Mouse (Mus musculus) thymus, adult 18-20 months (tissue): ENCODE data around the gene Dynlt1a.
A peak's percentile ranks its signal among the peaks of the same experiment; 100 is the strongest.
"Not testable (repeated sequence)": the region's sequence is repeated elsewhere in the genome, so short reads cannot be mapped to it uniquely, and the experiment has no call there.

ENCODE experiments used
- DNase-seq, 2 experiments: peaks; one replicate each; pipeline ENCODE4 v3.0.0; 2022; ENCODE audit warnings: mixed read lengths in 2 of 2

The Dynlt1a gene

DNA sequence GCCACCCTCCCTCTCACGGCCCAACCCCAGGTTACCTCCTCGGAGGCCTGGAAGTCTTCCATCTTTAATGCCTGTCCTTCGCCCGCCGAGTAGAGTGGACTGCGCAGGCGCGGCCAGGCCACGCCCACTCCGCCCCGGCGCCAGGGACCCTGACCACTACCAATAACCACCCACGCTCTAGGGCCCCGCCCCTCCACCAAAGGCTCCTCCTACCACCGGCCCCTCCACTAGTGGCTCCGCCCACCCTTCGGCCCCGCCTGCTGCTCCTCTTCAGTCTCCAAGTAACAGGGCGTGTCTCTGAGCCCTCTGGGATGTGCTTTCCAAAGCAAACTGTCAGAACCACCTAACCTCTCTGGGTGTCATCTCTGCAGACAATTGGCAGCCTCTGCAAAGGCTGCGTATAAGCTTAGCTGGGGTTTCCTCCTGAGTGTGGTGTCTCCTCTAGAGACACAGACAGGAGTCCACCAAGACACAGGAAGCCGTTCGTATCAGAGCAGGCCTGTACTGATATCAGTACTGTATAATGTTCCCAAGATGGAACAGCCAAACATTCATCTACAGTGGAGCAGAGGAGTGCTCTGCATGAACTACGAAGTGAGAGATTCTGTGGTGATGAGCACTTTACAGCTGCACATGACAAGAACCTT, at the start of gene Dynlt1a:
Gene Dynlt1a, minus strand, starts transcription at position 162 of the 647 bp plus-strand sequence.
- DNase-seq = peak; percentile 95 to 97

DNA sequence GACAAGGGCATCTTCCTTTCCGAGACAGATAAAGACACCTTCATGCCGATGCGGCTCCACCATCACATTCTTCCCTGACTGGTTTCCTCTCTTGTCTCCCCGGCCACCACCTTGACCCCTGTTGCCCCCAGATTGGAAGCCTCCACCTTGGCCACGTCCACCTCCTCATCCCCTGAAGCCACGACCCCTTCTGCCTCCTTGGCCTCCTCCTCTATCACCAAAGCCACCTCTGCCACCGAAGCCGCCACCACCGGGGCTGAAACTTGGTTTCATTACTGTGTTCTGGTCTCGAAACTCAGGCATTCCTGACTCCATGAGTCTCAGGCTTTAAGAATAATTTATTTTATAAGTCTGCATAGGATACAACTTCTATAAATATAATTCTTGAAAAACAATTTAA, 38.0 kb upstream of the Dynlt1a start:
- peak; percentile 1 to 3 for DNase-seq

GRCm38 (mm10) chr17:6342606-6343294, 25.4 kb upstream of the Dynlt1a start:
- DNase-seq = not testable (repeated sequence)

- DNase-seq = not testable (repeated sequence)
Observed at GRCm38 (mm10) chr17:6328997-6329396, 11.7 kb upstream of the Dynlt1a start.

DNA sequence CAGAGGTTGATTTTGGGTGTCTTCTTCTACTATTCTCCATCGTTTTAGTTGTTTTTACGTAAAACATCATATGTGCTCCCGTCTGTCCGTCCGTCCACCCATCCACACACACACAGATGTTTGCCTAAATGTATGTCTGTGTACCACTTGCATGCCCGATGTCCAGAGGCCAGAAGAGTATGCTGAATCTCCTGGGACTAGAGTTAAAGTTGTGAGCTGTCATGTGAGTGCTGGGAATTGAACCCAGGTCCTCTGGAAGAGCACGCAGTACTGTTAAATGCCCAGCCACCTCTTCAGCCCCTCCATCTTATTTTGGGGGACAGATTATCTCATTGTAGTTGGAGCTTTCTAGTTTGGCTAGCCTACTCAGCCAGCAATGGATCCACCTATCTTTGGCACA, 10.3 kb upstream of the Dynlt1a start:
- DNase-seq = not testable (repeated sequence)

- not testable (repeated sequence) for DNase-seq
Observed at GRCm38 (mm10) chr17:6325543-6325942, 8.2 kb upstream of the Dynlt1a start.

DNA sequence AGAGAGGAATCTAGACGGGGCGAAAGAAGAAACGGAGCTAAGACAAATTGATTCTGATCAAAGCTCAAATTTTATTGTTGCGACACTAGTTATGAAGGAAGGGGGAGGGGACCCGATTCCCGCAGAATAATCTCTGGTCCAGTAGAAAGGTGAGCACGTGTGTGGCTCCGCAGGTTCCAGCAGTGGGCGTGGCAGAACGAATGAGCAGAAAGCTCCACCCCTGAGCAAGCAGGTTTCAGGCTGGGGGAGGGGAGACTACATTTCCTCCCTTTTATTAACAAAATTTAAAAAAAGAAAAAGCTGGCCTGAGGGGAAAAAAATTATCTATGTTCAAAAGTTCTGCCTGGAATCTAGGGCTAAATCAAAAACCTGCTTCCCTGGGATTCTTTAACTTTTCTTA, 7.7 kb upstream of the Dynlt1a start:
- not testable (repeated sequence) for DNase-seq

GRCm38 (mm10) chr17:6321778-6322101, 4.4 kb upstream of the Dynlt1a start:
- DNase-seq = not testable (repeated sequence)

- DNase-seq = not testable (repeated sequence)
Observed at GRCm38 (mm10) chr17:6321081-6321777, 3.9 kb upstream of the Dynlt1a start.

- peak; percentile 68 to 77 for DNase-seq
Observed at GRCm38 (mm10) chr17:6316379-6317126, 747 bp downstream of the Dynlt1a start.

DNA sequence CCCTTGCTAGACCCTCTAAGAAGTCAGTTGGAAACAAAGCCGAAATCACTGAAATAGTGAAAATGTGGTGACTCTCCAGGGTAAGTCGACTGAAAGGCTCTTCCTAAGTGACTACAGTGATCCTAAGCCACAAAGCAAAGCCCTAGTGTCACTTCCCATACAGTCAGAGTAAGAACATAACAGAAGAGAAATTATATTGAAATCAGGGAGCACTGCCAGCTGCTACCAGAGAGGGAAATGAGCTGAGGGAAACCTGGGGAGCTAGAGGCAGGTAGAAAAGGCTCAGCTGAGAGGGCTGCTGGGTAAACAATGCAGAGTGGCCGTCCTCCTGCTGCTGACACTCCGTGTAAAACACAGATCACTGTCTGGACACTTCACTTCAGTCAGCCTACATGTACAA, 1.6 kb downstream of the Dynlt1a start:
- peak in 1 of 2 experiments; percentile 12 for DNase-seq

GRCm38 (mm10) chr17:6314493-6314892, 2.8 kb downstream of the Dynlt1a start:
- DNase-seq = peak in 1 of 2 experiments; percentile 35

- not testable (repeated sequence) for DNase-seq
Observed at GRCm38 (mm10) chr17:6312755-6313154, 4.5 kb downstream of the Dynlt1a start.

- DNase-seq = not testable (repeated sequence)
Observed at GRCm38 (mm10) chr17:6311716-6312115, 5.6 kb downstream of the Dynlt1a start.

- DNase-seq = not testable (repeated sequence)
Observed at GRCm38 (mm10) chr17:6306503-6306902, 10.8 kb downstream of the Dynlt1a start.

- not testable (repeated sequence) for DNase-seq
Observed at GRCm38 (mm10) chr17:6305656-6306270, 11.5 kb downstream of the Dynlt1a start.

- not testable (repeated sequence) for DNase-seq
Observed at GRCm38 (mm10) chr17:6304891-6305290, 12.4 kb downstream of the Dynlt1a start.

DNA sequence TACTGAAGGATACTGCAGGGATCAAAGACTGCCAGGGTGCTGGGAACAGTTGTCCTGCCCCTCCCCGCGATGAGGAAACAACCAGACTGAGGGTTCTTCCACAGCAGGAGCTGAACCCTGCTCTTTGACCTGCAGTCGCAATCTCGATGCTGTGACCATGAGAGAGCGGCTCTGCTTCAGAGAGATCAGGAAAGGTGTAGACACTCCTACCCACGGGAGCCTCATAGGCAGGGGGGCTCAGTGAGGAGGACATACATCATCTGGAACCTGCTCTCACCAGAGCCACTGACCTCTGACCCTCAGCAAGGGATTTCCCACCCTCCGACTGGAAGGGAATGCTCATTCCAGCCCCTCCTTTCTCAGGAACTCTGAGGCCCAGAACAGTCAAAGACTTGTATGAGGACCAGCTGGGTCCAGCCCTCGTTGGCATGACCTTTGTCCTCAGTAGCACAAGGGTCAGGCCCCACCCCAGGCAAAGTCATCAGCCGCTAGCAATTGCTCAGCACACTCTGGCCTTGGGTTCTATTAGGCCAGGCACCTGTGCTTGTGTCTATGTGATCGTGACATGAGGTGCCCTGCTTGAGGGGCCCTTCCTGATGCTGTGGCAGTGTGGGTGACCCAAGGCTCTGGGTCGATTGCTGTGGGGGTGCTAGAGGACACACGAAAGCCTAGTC, 17.0 kb downstream of the Dynlt1a start:
- not testable (repeated sequence) for DNase-seq

DNA sequence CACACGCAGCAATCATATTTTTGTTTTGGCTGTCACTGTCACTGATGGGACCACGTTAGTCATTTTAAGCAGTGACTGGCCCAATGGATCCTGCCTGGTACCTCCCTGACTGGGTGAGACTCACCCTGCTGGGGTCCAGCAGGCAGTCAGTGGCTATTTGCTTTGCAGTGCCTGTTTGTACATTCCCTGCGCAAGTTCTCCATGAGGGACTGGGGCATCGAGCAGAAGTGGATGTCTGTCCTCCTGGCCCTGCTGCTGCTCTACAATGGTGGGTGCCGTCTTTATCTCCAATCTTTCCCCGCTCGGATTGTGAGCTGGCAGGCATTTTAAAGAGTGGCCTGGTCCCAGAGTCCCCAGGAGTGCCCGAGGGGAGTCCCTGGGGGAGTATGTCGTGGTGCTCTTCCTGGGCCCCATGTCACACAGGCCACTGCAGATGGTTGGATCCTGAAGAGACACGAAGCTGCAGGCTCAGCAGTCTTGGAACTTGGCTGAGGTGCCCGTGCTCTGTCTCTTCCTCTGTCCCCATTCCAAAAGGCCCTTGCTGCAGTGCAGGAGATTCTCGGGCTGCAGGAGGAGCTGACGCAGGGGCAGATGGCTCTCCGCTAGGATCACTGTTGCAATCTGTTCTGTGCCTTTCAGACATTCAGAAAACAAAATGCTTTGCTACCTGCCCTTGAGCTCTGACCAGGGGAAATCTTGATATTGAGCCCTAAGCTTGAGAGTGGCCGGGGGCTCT, 20.1 kb downstream of the Dynlt1a start:
- DNase-seq = not testable (repeated sequence)

DNA sequence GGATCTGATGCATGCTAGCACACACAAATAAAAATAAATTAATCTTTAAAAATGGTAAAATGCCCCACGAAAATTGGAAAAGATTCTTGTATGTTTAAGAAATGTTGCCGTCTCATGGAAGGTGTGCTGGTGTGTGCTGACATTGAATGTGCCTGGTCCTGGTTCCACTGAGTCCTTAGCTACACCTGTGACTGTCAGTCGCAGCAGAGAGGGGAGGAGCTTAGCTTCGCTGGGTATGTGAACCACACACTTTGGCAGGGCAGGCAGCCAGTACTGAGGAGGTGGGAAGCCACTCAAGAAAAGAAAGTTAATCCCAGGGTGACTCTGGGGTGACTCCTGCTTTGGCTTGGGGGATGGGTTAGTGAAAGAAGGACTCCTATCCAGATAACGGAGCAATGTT, 23.4 kb downstream of the Dynlt1a start:
- not testable (repeated sequence) for DNase-seq

DNA sequence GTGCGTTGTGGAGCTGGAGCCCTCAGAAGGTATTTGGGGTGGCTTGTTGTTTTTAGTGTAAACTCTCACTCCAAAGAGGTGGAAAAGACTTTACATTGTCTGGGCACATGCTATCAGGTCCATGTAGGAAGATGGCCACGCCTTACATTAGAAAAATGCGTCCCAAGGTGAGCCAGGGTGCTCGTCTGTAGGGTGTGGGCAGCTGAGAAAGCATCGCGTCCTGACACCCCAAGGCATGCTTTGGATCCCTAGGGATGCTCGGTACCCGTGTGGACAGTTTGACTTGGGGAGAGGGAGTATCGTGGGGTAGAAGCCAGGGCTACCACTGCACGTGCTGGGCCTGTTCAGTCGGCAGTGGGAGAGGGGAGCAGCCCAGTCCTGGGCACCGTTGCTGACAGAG, 28.3 kb downstream of the Dynlt1a start:
- DNase-seq = not testable (repeated sequence)
